Mouse (Mus musculus) forebrain, embryonic 13.5 days (tissue): ENCODE measurements at regions not wholly inside any gene's neighbourhood (a gene's known extent, or its start where the extent isn't known, plus 50 kb on each side); places are given as distances from the start of the nearest gene placed in this dataset.
A peak's percentile ranks its signal among the peaks of the same experiment; 100 is the strongest.

Source experiments
- ATAC-seq: fragments of 200-750 bp; cut with Nextera tagmentation; 2 replicates; pipeline ENCODE4 v1.8.0; 2017
- H3K27ac ChIP-seq: fragments of 300-500 bp; sonication (generic); 2 replicates; pipeline ENCODE4 v1.5.1; 2015; ENCODE audit warnings: inconsistent platforms, mild to moderate bottlenecking, moderate library complexity
- H3K27me3 ChIP-seq: fragments of 300-500 bp; sonication (generic); 2 replicates; pipeline ENCODE4 v1.6.1; 2015; ENCODE audit warnings: mild to moderate bottlenecking, inconsistent platforms
- H3K36me3 ChIP-seq: fragments of 300-500 bp; sonication (generic); 2 replicates; pipeline ENCODE4 v1.6.1; 2015; ENCODE audit warnings: mild to moderate bottlenecking, inconsistent platforms; ENCODE audit not compliant: poor library complexity, severe bottlenecking
- H3K4me1 ChIP-seq: fragments of 300-500 bp; sonication (generic); 2 replicates; pipeline ENCODE4 v1.6.1; 2015; ENCODE audit warnings: inconsistent platforms
- H3K4me2 ChIP-seq: fragments of 300-500 bp; sonication (generic); 2 replicates; pipeline ENCODE4 v1.6.1; 2015; ENCODE audit warnings: inconsistent platforms, mild to moderate bottlenecking, moderate library complexity
- H3K4me3 ChIP-seq: fragments of 300-500 bp; sonication (generic); 2 replicates; pipeline ENCODE4 v1.5.1; 2015; ENCODE audit warnings: mild to moderate bottlenecking, inconsistent platforms
- H3K9ac ChIP-seq: fragments of 300-500 bp; sonication (generic); 2 replicates; pipeline ENCODE4 v1.6.1; 2015; ENCODE audit warnings: mild to moderate bottlenecking, inconsistent platforms
- H3K9me3 ChIP-seq: fragments of 300-500 bp; sonication (generic); replicated peaks from 2 replicates; pipeline ENCODE4 v1.6.1; 2016; ENCODE audit warnings: inconsistent platforms
- WGBS: fragments of 180-500 bp; shearing (Covaris S2); methylation state at CpG from one replicate; pipeline ENCODE4 v1.1.7; 2015; 5-methylcytosine and 5-hydroxymethylcytosine counted together

- Histone ChIP-seq H3K4me3 (no peak overlapping the region), H3K4me2 (no peak overlapping the region), H3K4me1 (0 out of 2 replicates have a peak, but pooled peaks cover 3% of the 10 kb centered on the region), H3K36me3 (no peaks in the 10 kb centered on the region), H3K27me3 (no peaks in the 10 kb centered on the region), H3K9ac (no peak overlapping the region), H3K9me3 (no peaks in the 10 kb centered on the region), H3K27ac (no peak overlapping the region)
- ATAC-seq, result peak; percentile 69; the same call in 1 of the 2 replicates
- WGBS, result 46% methylated on average over 4 of the region's 4 CpGs
Measured at GRCm38 (mm10) chr19:51977236-51977961, 286.7 kb upstream of the Ins1 start.

GRCm38 (mm10) chr19:51997161-51997560 is 266.9 kb upstream of the Ins1 start:
- Histone ChIP-seq H3K27me3 (no peaks in the 10 kb centered on the region), H3K4me3 (no peak overlapping the region), H3K4me2 (no peak overlapping the region), H3K9me3 (no peaks in the 10 kb centered on the region), H3K27ac (no peak overlapping the region), H3K4me1 (peaks cover 6% of the 10 kb centered on the region; the same call in 1 of the 2 replicates), H3K36me3 (no peaks in the 10 kb centered on the region), H3K9ac (no peak overlapping the region)
- ATAC-seq, result no peak
